Mouse (Mus musculus) MEL (cell line): ENCODE data around the gene Ces1c. TPM values are rescaled to one million over a fixed set of nuclear protein-coding genes. Genes with fewer than 3 reads are reported as not detected.

Experiments used
- DNase-seq: peaks from one replicate; pipeline ENCODE4 v3.0.0; 2011; ENCODE audit warnings: low read depth, low spot score
- H3K27ac ChIP-seq: 2 replicates; pipeline ENCODE4 v1.5.1; 2012; ENCODE audit warnings: low read depth, mild to moderate bottlenecking, control low read depth, low read length, moderate library complexity; ENCODE audit not compliant: control insufficient read depth
- H3K27me3 ChIP-seq, 2 experiments: fragments of 150-350 bp in 1 of 2; sonication (generic) in 1 of 2; 2 replicates each; pipeline ENCODE4 v1.6.1; 2012; ENCODE audit warnings: low read length in 2 of 2, mild to moderate bottlenecking in 2 of 2, improper control_type of control experiment in 1 of 2, moderate library complexity in 1 of 2; ENCODE audit not compliant: insufficient read depth in 2 of 2, control insufficient read depth in 1 of 2
- H3K36me3 ChIP-seq, 2 experiments: 2 replicates each; pipeline ENCODE4 v1.6.1; 2012 to 2014; ENCODE audit warnings: low read length in 2 of 2, improper control_type of control experiment in 1 of 2, inconsistent platforms in 1 of 2, mild to moderate bottlenecking in 1 of 2; ENCODE audit not compliant: insufficient read depth in 2 of 2, control insufficient read depth in 1 of 2
- H3K4me1 ChIP-seq, 2 experiments: fragments of 150-350 bp in 1 of 2; sonication (generic) in 1 of 2; 2 replicates each; pipeline ENCODE4 v1.6.1; 2012; ENCODE audit warnings: low read length in 2 of 2, improper control_type of control experiment in 1 of 2, mild to moderate bottlenecking in 1 of 2; ENCODE audit not compliant: insufficient read depth in 2 of 2, control insufficient read depth in 1 of 2
- H3K4me3 ChIP-seq, 2 experiments: fragments of 150-350 bp in 1 of 2; sonication (generic) in 1 of 2; 2 replicates each; pipeline ENCODE4 v1.5.1; 2012; ENCODE audit warnings: low read depth in 2 of 2, low read length in 2 of 2, mild to moderate bottlenecking in 2 of 2, moderate library complexity in 2 of 2, control low read depth in 1 of 2, improper control_type of control experiment in 1 of 2; ENCODE audit not compliant: control insufficient read depth in 1 of 2, insufficient read depth in 1 of 2
- H3K79me2 ChIP-seq: 2 replicates; pipeline ENCODE4 v1.6.1; 2012; ENCODE audit warnings: mild to moderate bottlenecking, low read length, moderate library complexity; ENCODE audit not compliant: control insufficient read depth, poor library complexity, insufficient read depth
- H3K9ac ChIP-seq: 2 replicates; pipeline ENCODE4 v1.6.1; 2012; ENCODE audit warnings: low read depth, mild to moderate bottlenecking, control low read depth, low read length, moderate library complexity; ENCODE audit not compliant: control insufficient read depth, poor library complexity, severe bottlenecking
- H3K9me3 ChIP-seq: fragments of 150-350 bp; sonication (generic); replicated peaks from 2 replicates; pipeline ENCODE4 v1.6.1; 2012; ENCODE audit warnings: mild to moderate bottlenecking, low read length, improper control_type of control experiment, moderate library complexity; ENCODE audit not compliant: insufficient read depth
- BHLHE40 ChIP-seq: IDR thresholded peaks from 2 replicates; pipeline ENCODE4 v1.6.1; 2012; ENCODE audit warnings: low read depth, mild to moderate bottlenecking, inconsistent platforms, low read length, improper control_type of control experiment, borderline replicate concordance
- CHD1 ChIP-seq: IDR thresholded peaks from 2 replicates; pipeline ENCODE4 v1.6.1; 2012; ENCODE audit warnings: low read depth, mild to moderate bottlenecking, inconsistent platforms, low read length, improper control_type of control experiment
- CTCF ChIP-seq, 3 experiments: IDR thresholded peaks in 2 of 3; conservative IDR thresholded peaks in 1 of 3; 2 replicates each; pipeline ENCODE4 v1.5.1; 2011 to 2012; ENCODE audit warnings: low read length in 3 of 3, low read depth in 2 of 3, mild to moderate bottlenecking in 2 of 3, improper control_type of control experiment in 1 of 3, inconsistent platforms in 1 of 3, mixed read lengths in 1 of 3, moderate library complexity in 1 of 3; ENCODE audit not compliant: control insufficient read depth in 1 of 3, insufficient read depth in 1 of 3, poor library complexity in 1 of 3, severe bottlenecking in 1 of 3
- ELF1 ChIP-seq: IDR thresholded peaks from 2 replicates; pipeline ENCODE4 v1.6.1; 2014; ENCODE audit warnings: low read depth, mild to moderate bottlenecking, inconsistent platforms, low read length, improper control_type of control experiment, moderate library complexity
- EP300 ChIP-seq, 2 experiments: IDR thresholded peaks; 2 replicates each; pipeline ENCODE4 v1.6.1; 2011; ENCODE audit warnings: improper control_type of control experiment in 2 of 2, low read length in 2 of 2, low read depth in 1 of 2, mild to moderate bottlenecking in 1 of 2
- ETS1 ChIP-seq: IDR thresholded peaks from 2 replicates; pipeline ENCODE4 v1.6.1; 2012; ENCODE audit warnings: low read depth, mild to moderate bottlenecking, inconsistent platforms, low read length, improper control_type of control experiment, moderate library complexity
- GABPA ChIP-seq: IDR thresholded peaks from 2 replicates; pipeline ENCODE4 v1.6.1; 2012; ENCODE audit warnings: low read depth, mild to moderate bottlenecking, inconsistent platforms, low read length, improper control_type of control experiment, moderate library complexity
- GATA1 ChIP-seq: IDR thresholded peaks from 2 replicates; pipeline ENCODE4 v1.6.1; 2011; ENCODE audit warnings: low read depth, low read length, improper control_type of control experiment
- JUND ChIP-seq: IDR thresholded peaks from 2 replicates; pipeline ENCODE4 v1.6.1; 2011; ENCODE audit warnings: low read depth, mild to moderate bottlenecking, improper control_type of control experiment, low read length
- KAT2A ChIP-seq: conservative IDR thresholded peaks from 2 replicates; pipeline ENCODE4 v1.6.1; 2012; ENCODE audit warnings: low read depth, low read length, improper control_type of control experiment, inconsistent platforms
- MAFK ChIP-seq: IDR thresholded peaks from 2 replicates; pipeline ENCODE4 v1.6.1; 2011; ENCODE audit warnings: low read depth, mild to moderate bottlenecking, low read length, improper control_type of control experiment, borderline replicate concordance
- MAX ChIP-seq: IDR thresholded peaks from 2 replicates; pipeline ENCODE4 v1.6.1; 2011; ENCODE audit warnings: low read length, improper control_type of control experiment
- MYB ChIP-seq: IDR thresholded peaks from 2 replicates; pipeline ENCODE4 v1.6.1; 2011; ENCODE audit warnings: mild to moderate bottlenecking, low read depth, low read length, improper control_type of control experiment
- MYC ChIP-seq: IDR thresholded peaks from 2 replicates; pipeline ENCODE4 v1.6.1; 2011; ENCODE audit warnings: low read depth, mild to moderate bottlenecking, low read length, improper control_type of control experiment, moderate library complexity
- NELFE ChIP-seq: IDR thresholded peaks from 2 replicates; pipeline ENCODE4 v1.6.1; 2011; ENCODE audit warnings: low read depth, low read length, improper control_type of control experiment
- POLR2A ChIP-seq, 2 experiments: IDR thresholded peaks; 2 replicates each; pipeline ENCODE4 v1.6.1; 2011 to 2012; ENCODE audit warnings: low read length in 2 of 2, mild to moderate bottlenecking in 2 of 2, control low read depth in 1 of 2, improper control_type of control experiment in 1 of 2, low read depth in 1 of 2, moderate library complexity in 1 of 2; ENCODE audit not compliant: control insufficient read depth in 1 of 2, insufficient read depth in 1 of 2, poor library complexity in 1 of 2
- RCOR1 ChIP-seq: IDR thresholded peaks from 2 replicates; pipeline ENCODE4 v1.6.1; 2012; ENCODE audit warnings: low read depth, mild to moderate bottlenecking, inconsistent platforms, low read length, improper control_type of control experiment
- SIN3A ChIP-seq: IDR thresholded peaks from 2 replicates; pipeline ENCODE4 v1.6.1; 2012; ENCODE audit warnings: low read length, improper control_type of control experiment, inconsistent platforms
- SMC3 ChIP-seq: IDR thresholded peaks from 2 replicates; pipeline ENCODE4 v1.6.1; 2011; ENCODE audit warnings: low read depth, low read length, improper control_type of control experiment
- TAL1 ChIP-seq: IDR thresholded peaks from 2 replicates; pipeline ENCODE4 v1.6.1; 2012; ENCODE audit warnings: mild to moderate bottlenecking, inconsistent platforms, low read length, moderate library complexity, mixed read lengths
- TBP ChIP-seq: IDR thresholded peaks from 2 replicates; pipeline ENCODE4 v1.8.0; 2011; ENCODE audit warnings: low read depth, low read length, improper control_type of control experiment
- TCF12 ChIP-seq: IDR thresholded peaks from 2 replicates; pipeline ENCODE4 v1.6.1; 2014; ENCODE audit warnings: low read depth, mild to moderate bottlenecking, inconsistent platforms, low read length, improper control_type of control experiment, moderate library complexity
- UBTF ChIP-seq: IDR thresholded peaks from 2 replicates; pipeline ENCODE4 v1.6.1; 2012; ENCODE audit warnings: low read depth, mild to moderate bottlenecking, inconsistent platforms, low read length, improper control_type of control experiment, moderate library complexity, borderline replicate concordance; ENCODE audit not compliant: insufficient read depth
- USF1 ChIP-seq: IDR thresholded peaks from 2 replicates; pipeline ENCODE4 v1.6.1; 2014; ENCODE audit warnings: low read depth, mild to moderate bottlenecking, inconsistent platforms, low read length, improper control_type of control experiment, moderate library complexity
- ZC3H11A ChIP-seq: IDR thresholded peaks from 2 replicates; pipeline ENCODE4 v1.6.1; 2012; ENCODE audit warnings: low read depth, mild to moderate bottlenecking, inconsistent platforms, low read length, improper control_type of control experiment
- polyA plus RNA-seq, 2 experiments: library from polyadenylated mRNA; stranded (reverse) in 1 of 2; unstranded in 1 of 2; fragments of >175 nt in 1 of 2; fragments of >200 nt in 1 of 2; gene quantifications; 2 replicates each; pipeline versions ENCODE4 v1.2.1 to v1.2.4; 2012; ENCODE audit warnings: low replicate concordance in 2 of 2, low read depth in 1 of 2; ENCODE audit not compliant: insufficient read length in 2 of 2, insufficient read depth in 1 of 2, missing spikeins in 1 of 2
- total RNA-seq: library from RNA; depleted of rRNA; stranded (reverse); fragments of 300-350 nt; gene quantifications from 2 replicates; pipeline ENCODE4 v1.2.3, GENCODE M21; 2012; rRNA removed

Gene Ces1c
- total RNA-seq (not detected in 2 replicates), polyA plus RNA-seq (not detected)

DNA sequence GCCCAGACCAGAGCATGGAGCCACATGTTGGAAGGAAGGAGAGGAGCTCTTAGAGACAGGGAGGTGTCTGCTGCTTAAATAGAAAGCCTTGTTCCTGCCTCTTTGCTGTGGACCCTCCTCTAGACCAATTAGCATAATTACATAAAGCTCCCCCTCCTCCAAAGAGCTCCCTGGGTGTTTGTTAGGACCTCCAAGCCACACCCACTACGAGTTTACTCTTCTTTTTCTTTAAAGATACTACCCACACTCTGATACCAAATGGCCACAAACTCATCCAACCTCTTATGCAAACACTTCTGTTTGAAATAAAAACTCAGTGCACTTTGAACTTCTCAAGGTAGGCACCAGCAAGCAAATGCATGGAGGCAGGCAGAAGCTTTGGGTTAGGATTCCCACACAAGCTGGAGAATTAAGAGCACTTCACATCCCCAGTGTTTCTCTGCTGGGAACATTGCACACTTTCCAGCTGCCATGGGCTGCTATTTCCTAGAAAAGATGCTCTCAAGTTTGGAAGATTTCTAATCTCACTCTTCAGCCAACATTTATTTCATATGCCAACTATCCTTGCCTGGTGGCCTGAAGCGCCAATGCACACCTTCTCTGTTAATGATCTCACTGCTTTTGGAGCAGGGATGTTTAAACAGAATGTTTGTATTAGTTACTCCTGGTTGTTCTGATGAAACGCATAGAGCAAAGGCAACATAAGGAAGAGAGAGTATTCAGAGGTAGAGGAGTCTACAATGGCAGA is at the start of gene Ces1c:
TSS of gene Ces1c (minus strand) at position 51 of the 748 bp plus-strand sequence.
- H3K36me3 ChIP-seq: no peaks in the 10 kb centered on the region
- no peaks in the 10 kb centered on the region for H3K79me2 ChIP-seq
- H3K27me3 ChIP-seq: no peaks in the 10 kb centered on the region

DNA sequence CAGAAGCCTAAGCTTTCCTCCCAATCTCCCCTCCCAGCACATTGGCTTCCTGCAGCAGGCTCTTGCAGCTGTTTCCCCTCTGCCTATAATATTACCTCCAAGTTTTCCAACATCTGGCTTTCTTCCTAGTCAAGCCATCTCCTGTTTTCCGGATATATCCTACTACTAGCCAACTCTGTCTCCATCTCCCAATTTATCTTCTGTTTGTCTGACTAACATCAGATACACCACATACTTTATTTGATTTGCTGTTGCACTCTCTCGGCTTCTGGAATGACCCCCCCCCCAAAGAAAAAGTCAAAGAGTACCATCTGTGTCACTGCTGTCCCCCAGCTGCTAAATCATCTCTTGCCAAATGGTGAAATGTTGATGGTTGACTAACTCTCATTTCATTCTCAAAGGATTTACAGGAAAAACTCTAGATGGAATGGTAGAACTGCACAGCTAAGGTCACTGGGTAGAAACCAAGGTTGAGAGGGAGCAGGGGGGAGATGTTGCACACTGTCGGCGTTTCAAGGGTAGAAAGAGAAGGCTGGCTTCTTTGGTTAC is 49.6 kb upstream of the Ces1c start:
- Histone ChIP-seq H3K4me1 (no peaks in the 10 kb centered on the region), H3K79me2 (no peaks in the 10 kb centered on the region), H3K27ac (no peak overlapping the region), H3K27me3 (no peaks in the 10 kb centered on the region)
- TF ChIP-seq NELFE: no peak
- TF ChIP-seq USF1: no peak
- no peak for TF ChIP-seq ELF1
- TF ChIP-seq TAL1: no peak
- no peak for TF ChIP-seq CTCF (IDR thresholded peaks at IDR 0.05 in 2 of 3, conservative IDR thresholded peaks at IDR 0.05 in 1 of 3; ENCODE audit: control insufficient read depth in 1 of 3, insufficient read depth in 1 of 3, low read depth in 2 of 3, low read length in 3 of 3, poor library complexity in 1 of 3, severe bottlenecking in 1 of 3)
- TF ChIP-seq CHD1: no peak
- TF ChIP-seq UBTF: no peak
- TF ChIP-seq JUND: no peak
- TF ChIP-seq SIN3A: no peak
- TF ChIP-seq, all 39 proteins: peak for 0
- Histone ChIP-seq H3K9me3 (no peaks in the 10 kb centered on the region), H3K9ac (no peak overlapping the region), H3K36me3 (no peaks in the 10 kb centered on the region), H3K4me3 (no peak overlapping the region)
- DNase-seq: no peak

More for the DNA sequence above, at the start of gene Ces1c:
- Histone ChIP-seq H3K9me3 (no peaks in the 10 kb centered on the region), H3K4me1 (no peaks in the 10 kb centered on the region), H3K4me3 (no peak within 1 kb of the TSS), H3K27ac (no peak within 1 kb of the TSS), H3K9ac (no peak within 1 kb of the TSS)
- DNase-seq: no peak
- TF ChIP-seq ZC3H11A (no peak), MAFK (no peak), TCF12 (no peak), ELF1 (no peak), GATA1 (no peak), KAT2A (no peak), BHLHE40 (no peak), SMC3 (no peak), MYB (no peak), ETS1 (no peak), TBP (no peak), RCOR1 (no peak), GABPA (no peak), MYC (no peak), EP300 (IDR thresholded peaks at IDR 0.05; ENCODE audit: low read depth in 1 of 2, low read length in 2 of 2) (no peak), POLR2A (IDR thresholded peaks at IDR 0.05; ENCODE audit: control insufficient read depth in 1 of 2, insufficient read depth in 1 of 2, low read depth in 1 of 2, low read length in 2 of 2, poor library complexity in 1 of 2) (no peak), MAX (no peak)
